Mouse (Mus musculus) small intestine, adult 2 months (tissue): ENCODE measurements at regions not wholly inside any gene's neighbourhood (a gene's known extent, or its start where the extent isn't known, plus 50 kb on each side); places are given as distances from the start of the nearest gene placed in this dataset.

Experiments used
- CTCF ChIP-seq: fragments of 200-500 bp; IDR thresholded peaks from 2 replicates; pipeline ENCODE4 v1.5.1; 2012; ENCODE audit warnings: low read depth, mild to moderate bottlenecking, control low read depth, inconsistent platforms, low read length, moderate library complexity, mixed read lengths; ENCODE audit not compliant: insufficient replicate concordance, insufficient read length; ENCODE audit errors: extremely low read depth
- POLR2A ChIP-seq: fragments of 200-500 bp; IDR thresholded peaks from 2 replicates; pipeline ENCODE4 v1.6.1; 2012; ENCODE audit warnings: low read depth, mild to moderate bottlenecking, control low read depth, inconsistent platforms, low read length, moderate library complexity

DNA sequence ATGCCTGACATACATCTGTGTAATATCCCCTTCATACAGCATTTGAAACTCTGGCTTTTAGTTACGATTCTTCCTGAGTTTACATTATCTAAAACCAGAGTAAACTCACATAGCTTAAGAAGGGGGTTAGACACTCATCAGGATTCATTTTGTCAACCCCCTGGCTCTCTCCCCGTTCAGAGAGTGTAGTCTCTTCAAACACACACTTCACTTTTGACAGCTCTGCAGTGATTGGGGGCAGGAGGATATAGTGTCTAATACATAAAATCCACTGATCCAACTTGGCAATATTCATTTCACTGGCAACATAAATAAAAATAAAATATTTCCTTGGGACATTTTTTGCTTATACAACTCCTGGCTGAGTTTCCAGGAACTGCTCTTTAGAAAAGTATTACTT is 251.0 kb downstream of the Cxxc4 start:
- no peak for TF ChIP-seq CTCF
- TF ChIP-seq POLR2A: no peak
